8 mouse cellular contexts compared by ENCODE assay signal in the genomic region with DNA sequence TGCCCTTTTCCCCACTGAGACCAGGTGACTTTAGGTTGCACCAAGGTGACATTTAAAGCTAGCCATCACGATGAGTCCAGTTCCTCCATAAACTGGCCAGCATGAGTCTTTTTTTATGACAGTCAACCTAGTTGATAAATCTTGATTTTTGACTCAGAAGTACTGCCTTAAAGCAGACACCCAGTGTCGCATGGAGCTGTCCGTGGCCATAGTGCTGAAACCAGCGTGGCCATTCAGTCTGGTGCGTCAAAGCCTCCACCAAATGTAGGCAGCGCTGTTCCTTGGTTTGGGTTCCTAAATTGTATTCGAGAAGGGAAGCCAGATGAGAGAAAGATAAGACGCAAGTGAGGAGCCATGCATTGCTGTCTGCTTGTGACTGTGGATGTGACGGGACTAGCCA. TPM values are rescaled to one million over a fixed set of nuclear protein-coding genes. Genes with fewer than 3 reads are reported as not detected.
DNase-seq lines count a peak whose midpoint lies in the region; ATAC-seq and TF ChIP-seq lines count a peak whose summit lies in the region.

No protein-coding gene starts in this region.

- no peaks in the 10 kb centered on the region for H3K9me3 ChIP-seq in embryonic facial prominence, embryonic 14.5 days (ENCODE audit: control insufficient read depth, low read length)

- TF ChIP-seq POLR2A in cerebellum, adult 2 months (IDR thresholded peaks at IDR 0.05; ENCODE audit: borderline replicate concordance, insufficient read depth, low read length), result no peak

- intact Hi-C loops in left cerebral cortex, postnatal 4 days (cut with DNase I), result no loop called here
- intact Hi-C loops in left cerebral cortex, postnatal 25 days (cut with DNase I), result no loop called here

- 14% methylated on average over 9 of the region's 9 CpGs for WGBS in embryonic facial prominence, embryonic 14.5 days
- WGBS in cerebellum, adult 2 months, result 21% methylated on average over 9 of the region's 9 CpGs

- TF ChIP-seq CTCF in cerebellum, adult 2 months (IDR thresholded peaks at IDR 0.05; ENCODE audit: borderline replicate concordance, insufficient read depth, low read depth, low read length), result no peak

- no peaks in the 10 kb centered on the region for H3K4me1 ChIP-seq in embryonic facial prominence, embryonic 14.5 days (ENCODE audit: control insufficient read depth, insufficient read depth, low read length)
- H3K4me1 ChIP-seq in cerebellum, adult 2 months (ENCODE audit: control insufficient read depth, insufficient read depth, low read length), result no peaks in the 10 kb centered on the region

- H3K27ac ChIP-seq in embryonic facial prominence, embryonic 14.5 days (replicated peaks; ENCODE audit: low read depth, low read length), result no peak overlapping the region
- no peak overlapping the region for H3K27ac ChIP-seq in cerebellum, adult 2 months (ENCODE audit: insufficient read depth, low read length)

- no peaks in the 10 kb centered on the region for H3K36me3 ChIP-seq in embryonic facial prominence, embryonic 14.5 days (ENCODE audit: control insufficient read depth, insufficient read depth, low read length)

- H3K4me3 ChIP-seq in embryonic facial prominence, embryonic 14.5 days (ENCODE audit: low read depth, low read length), result no peak overlapping the region
- no peak overlapping the region for H3K4me3 ChIP-seq in cerebellum, adult 2 months (replicated peaks; ENCODE audit: insufficient read depth, low read depth, low read length)

- peak; percentile 45 for DNase-seq in left cerebral cortex, postnatal 4 days
- no peak for DNase-seq in left cerebral cortex, postnatal 25 days (ENCODE audit: low spot score in 2 of 2)
- DNase-seq in adrenal gland, adult 2 months, result peak; percentile 82
- peak; percentile 87 for DNase-seq in embryonic facial prominence, embryonic 14.5 days (ENCODE audit: low spot score)
- peak; percentile 7 to 27 for DNase-seq in lung, adult 18-20 months
- DNase-seq in thymus, postnatal 0 days (ENCODE audit: low spot score), result peak; percentile 28
- DNase-seq in natural killer cell, adult 2 months (ENCODE audit: low spot score in 2 of 2), result no peak
- no peak for DNase-seq in cerebellum, adult 2 months

- H3K27me3 ChIP-seq in embryonic facial prominence, embryonic 14.5 days (replicated peaks; ENCODE audit: control insufficient read depth, insufficient read depth, low read length), result no peaks in the 10 kb centered on the region
- H3K27me3 ChIP-seq in cerebellum, adult 2 months (ENCODE audit: control insufficient read depth, insufficient read depth, low read length), result no peaks in the 10 kb centered on the region

- H3K9ac ChIP-seq in embryonic facial prominence, embryonic 14.5 days (ENCODE audit: low read depth, low read length), result no peak overlapping the region

- no peak for ATAC-seq in embryonic facial prominence, embryonic 14.5 days (ENCODE audit: low read depth)

- H3K4me2 ChIP-seq in embryonic facial prominence, embryonic 14.5 days (ENCODE audit: low read depth, low read length), result no peak overlapping the region

RNA-seq across cellular contexts. Expression of a gene that starts 24.5 kb away (rescaled TPM):
- 10 to 100 TPM; 20.7 to 22.8 TPM for total RNA-seq in left cerebral cortex, postnatal 4 days (2021)
- total RNA-seq in left cerebral cortex, postnatal 25 days (2021), result 10 to 100 TPM; 12.2 to 13.2 TPM
- total RNA-seq in adrenal gland, adult 2 months (2021), result 10 to 100 TPM; 28.2 to 32.2 TPM
- polyA plus RNA-seq in adrenal gland, adult 2 months (2012; rRNA removed), result 47.1 and 48.5 TPM in 2 replicates
- polyA plus RNA-seq in embryonic facial prominence, embryonic 14.5 days (2014; fragmentation: Nextera tagmentation; extraction: Ambion mirVana), result 13.1 and 16.0 TPM in 2 replicates
- 4.9 and 5.1 TPM in 2 replicates for polyA plus RNA-seq in thymus, postnatal 0 days (2015; fragmentation: Nextera tagmentation; extraction: Ambion mirVana)
- 13.0 and 14.0 TPM in 2 replicates for polyA plus RNA-seq in cerebellum, adult 2 months (2012; rRNA removed)

RNA-seq across cellular contexts. Expression of a gene that starts 49.5 kb away (rescaled TPM):
- 1 to 10 TPM; 4.7 to 6.8 TPM for total RNA-seq in left cerebral cortex, postnatal 4 days (2021)
- total RNA-seq in left cerebral cortex, postnatal 25 days (2021), result 1 to 10 TPM; 1.3 to 1.8 TPM
- total RNA-seq in adrenal gland, adult 2 months (2021), result 1 to 10 TPM; 1.8 to 2.7 TPM
- polyA plus RNA-seq in adrenal gland, adult 2 months (2012; rRNA removed), result 1.3 and 2.0 TPM in 2 replicates
- 79.2 and 96.2 TPM in 2 replicates for polyA plus RNA-seq in embryonic facial prominence, embryonic 14.5 days (2014; fragmentation: Nextera tagmentation; extraction: Ambion mirVana)
- polyA plus RNA-seq in thymus, postnatal 0 days (2015; fragmentation: Nextera tagmentation; extraction: Ambion mirVana), result 107 and 108 TPM in 2 replicates
- 2.1 and 2.2 TPM in 2 replicates for polyA plus RNA-seq in cerebellum, adult 2 months (2012; rRNA removed)

RNA-seq across cellular contexts. Expression of a gene that starts 49.6 kb away (rescaled TPM):
- total RNA-seq in left cerebral cortex, postnatal 4 days (2021), result 10 to 100 TPM; 26.5 to 29.8 TPM
- total RNA-seq in left cerebral cortex, postnatal 25 days (2021), result 10 to 100 TPM; 24.9 to 27.5 TPM
- total RNA-seq in adrenal gland, adult 2 months (2021), result 10 to 100 TPM; 30.1 to 33.4 TPM
- 30.7 and 31.5 TPM in 2 replicates for polyA plus RNA-seq in adrenal gland, adult 2 months (2012; rRNA removed)
- 37.3 and 40.7 TPM in 2 replicates for polyA plus RNA-seq in embryonic facial prominence, embryonic 14.5 days (2014; fragmentation: Nextera tagmentation; extraction: Ambion mirVana)
- polyA plus RNA-seq in thymus, postnatal 0 days (2015; fragmentation: Nextera tagmentation; extraction: Ambion mirVana), result 48.5 and 55.2 TPM in 2 replicates
- polyA plus RNA-seq in cerebellum, adult 2 months (2012; rRNA removed), result 28.2 and 31.6 TPM in 2 replicates

Comparison
In these comparisons a context has a peak if more than half of its experiments do, and no peak if none do; other contexts are left out.
1. DNase-seq: peak in left cerebral cortex, postnatal 4 days (single experiment), adrenal gland, adult 2 months (single experiment), embryonic facial prominence, embryonic 14.5 days (single experiment), lung, adult 18-20 months (2 of 2) and thymus, postnatal 0 days (single experiment); none in left cerebral cortex, postnatal 25 days (0 of 2), natural killer cell, adult 2 months (0 of 2) and cerebellum, adult 2 months (0 of 2).
2. RNA of a gene that starts 49.5 kb away (polyA plus RNA-seq): 107 to 108 TPM in thymus, postnatal 0 days and 79.2 to 96.2 TPM in embryonic facial prominence, embryonic 14.5 days; 2.1 to 2.2 TPM in cerebellum, adult 2 months and 1.3 to 2.0 TPM in adrenal gland, adult 2 months; every median in the first group is over 10 times any median in the second.